9 mouse cellular contexts compared by ENCODE assay signal in the genomic region with DNA sequence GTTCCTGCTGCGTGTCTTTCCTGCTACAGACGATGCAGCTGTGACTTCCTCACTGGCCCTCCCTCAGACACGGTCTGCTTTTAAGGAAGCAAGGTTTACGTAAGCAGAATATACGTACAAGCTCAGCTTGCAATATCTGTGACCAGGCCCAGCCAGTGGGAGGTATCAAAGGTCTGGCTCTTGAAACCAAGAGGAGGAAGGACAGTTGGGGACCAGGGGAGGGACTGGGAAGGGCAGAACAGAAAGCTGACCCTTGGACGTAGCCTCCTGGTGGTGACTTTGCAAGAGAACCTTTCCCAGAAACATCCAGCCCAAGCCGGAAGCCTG.
DNase-seq lines count a peak whose midpoint lies in the region; ATAC-seq and TF ChIP-seq lines count a peak whose summit lies in the region.
"Had no signal": no experiment of that assay in that cellular context is flagged by ENCODE, and none has a peak within 500 bp of the region (broad histone marks: within the 10 kb centered on the region; RNA-seq: fewer than 3 reads in every experiment).

No protein-coding gene starts in this region.

- no peak for TF ChIP-seq CTCF in thymus, adult 2 months (IDR thresholded peaks at IDR 0.05; ENCODE audit: borderline replicate concordance, control insufficient read depth, extremely low read depth, insufficient read depth, low read length, poor library complexity)

- H3K27me3 ChIP-seq in thymus, adult 2 months (ENCODE audit: control insufficient read depth, insufficient read depth, low read length): no peaks in the 10 kb centered on the region
- H3K27me3 ChIP-seq: embryonic facial prominence, embryonic 13.5 days had no signal

- peaks cover 11% of the 10 kb centered on the region; the same call in 1 of the 2 replicates for H3K36me3 ChIP-seq in thymus, adult 2 months (ENCODE audit: control insufficient read depth, insufficient read depth, low read length)
- H3K36me3 ChIP-seq: embryonic facial prominence, embryonic 13.5 days had no signal

- DNase-seq in gastrocnemius, adult 18-20 months (ENCODE audit: low spot score): peak; percentile 42
- no peak for DNase-seq in gastrocnemius, postnatal 4 days (ENCODE audit: low spot score in 2 of 2)
- DNase-seq in thymus, adult 2 months: no peak
- DNase-seq in thymus, postnatal 25 days: no peak
- peak; percentile 41 for DNase-seq in lung, postnatal 14 days
- peak; percentile 79 for DNase-seq in yolk sac, embryonic 10.5 days (ENCODE audit: low spot score)
- no peak for DNase-seq in urinary bladder, adult 2 months (ENCODE audit: low spot score)

- peaks cover 14% of the 10 kb centered on the region for H3K4me1 ChIP-seq in thymus, adult 2 months (replicated peaks; ENCODE audit: control insufficient read depth, insufficient read depth, low read length)

- H3K4me3 ChIP-seq in thymus, adult 2 months (ENCODE audit: control insufficient read depth, insufficient read depth, low read length): no peak overlapping the region
- H3K4me3 ChIP-seq: embryonic facial prominence, embryonic 13.5 days had no signal

- no peak for ATAC-seq in cerebellum, adult (ENCODE audit: insufficient number of reproducible peaks, low FRiP score, low TSS enrichment)

- 35% methylated on average over 7 of the region's 7 CpGs for WGBS in thymus, adult 2 months

- peak overlapping the region; percentile 29; the same call in 1 of the 2 replicates for H3K27ac ChIP-seq in thymus, adult 2 months (ENCODE audit: control insufficient read depth, insufficient read depth, low read length)
- H3K27ac ChIP-seq: embryonic facial prominence, embryonic 13.5 days had no signal

- no peak for TF ChIP-seq POLR2A in thymus, adult 2 months (IDR thresholded peaks at IDR 0.05; ENCODE audit: control insufficient read depth, extremely low read depth, insufficient read depth, low read length, poor library complexity)

Comparison
In these comparisons a context has a peak if more than half of its experiments do, and no peak if none do; other contexts are left out.
1. DNase-seq: peak in gastrocnemius, adult 18-20 months (single experiment), lung, postnatal 14 days (single experiment) and yolk sac, embryonic 10.5 days (single experiment); none in gastrocnemius, postnatal 4 days (0 of 2), thymus, adult 2 months (single experiment), thymus, postnatal 25 days (single experiment) and urinary bladder, adult 2 months (single experiment).